Mouse (Mus musculus): ENCODE measurements around the gene Camta2. TPM values are rescaled to one million over a fixed set of nuclear protein-coding genes. Genes with fewer than 3 reads are reported as not detected.

Gene Camta2
- total RNA-seq, 2 experiments from 2014 or later: 21.2 to 25.5 TPM

DNA sequence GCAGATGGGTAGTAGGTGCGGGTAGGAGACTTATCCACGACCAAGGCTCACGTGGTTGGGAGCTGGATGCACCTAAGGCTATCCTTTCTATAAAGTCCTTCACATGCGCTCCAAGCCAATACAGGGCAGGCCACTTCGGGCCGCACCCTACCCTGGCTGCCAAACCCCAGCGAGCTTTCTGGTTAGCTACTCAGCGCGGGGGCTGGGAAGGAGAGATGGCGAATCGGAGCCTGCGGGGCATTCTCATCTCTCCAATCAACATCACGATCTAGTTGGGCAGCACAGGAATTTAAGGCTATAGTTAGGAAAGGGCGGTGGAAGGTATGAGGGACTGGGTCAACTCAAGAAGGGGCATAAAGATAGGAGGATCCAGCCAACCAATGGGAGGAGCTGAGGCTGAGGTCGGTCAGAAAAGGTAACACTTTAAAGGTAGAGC is 19.6 kb downstream of the Camta2 start:
- peak; percentile 85 for DNase-seq
- intact Hi-C loops (cut with DNase I; ENCODE audit: low total_unique reads): no loop called here

DNA sequence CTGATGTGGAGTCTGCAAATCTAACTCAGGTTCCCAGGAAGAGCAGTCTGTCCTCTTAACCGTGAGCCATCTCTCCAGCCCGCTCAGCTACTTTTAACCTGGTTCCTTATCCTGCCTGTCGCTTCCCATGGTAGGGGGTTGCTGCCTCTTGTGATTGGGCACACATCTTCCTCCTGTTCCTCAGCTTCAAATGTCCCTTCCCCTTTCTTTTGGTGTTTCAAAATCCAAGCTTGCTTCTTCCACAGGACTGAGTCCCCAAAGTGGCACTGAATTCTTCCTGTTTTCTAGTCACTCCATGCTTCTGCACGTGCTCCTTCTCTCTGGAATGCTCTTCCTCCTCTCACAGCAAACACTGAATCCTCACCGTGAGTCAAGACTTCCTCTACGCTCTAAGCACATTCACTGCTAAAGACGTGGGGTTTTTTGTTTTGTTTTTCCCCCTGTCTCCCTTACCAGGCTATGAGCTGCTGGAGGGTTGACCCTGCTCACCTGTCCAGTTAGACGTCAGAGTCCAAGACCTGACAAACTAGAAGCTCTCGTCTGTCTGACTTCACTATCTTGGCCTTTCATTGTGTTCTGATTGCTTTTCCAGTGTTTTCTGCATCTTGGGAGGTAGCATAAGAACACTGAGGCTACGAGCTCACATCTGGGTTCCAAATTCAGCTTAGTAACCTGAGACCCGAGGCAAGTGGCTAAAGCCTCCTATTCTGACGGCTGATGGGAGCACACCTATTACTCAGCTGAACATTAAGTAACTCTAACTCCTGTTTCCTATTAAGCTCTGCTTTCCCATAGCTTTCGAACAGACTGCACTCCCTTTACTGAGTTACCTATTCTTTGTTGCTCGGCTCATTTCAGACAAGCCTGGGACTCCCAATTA is 20.4 kb downstream of the Camta2 start:
- no peak for DNase-seq
- intact Hi-C loops (cut with DNase I; ENCODE audit: low total_unique reads): no loop called here

DNA sequence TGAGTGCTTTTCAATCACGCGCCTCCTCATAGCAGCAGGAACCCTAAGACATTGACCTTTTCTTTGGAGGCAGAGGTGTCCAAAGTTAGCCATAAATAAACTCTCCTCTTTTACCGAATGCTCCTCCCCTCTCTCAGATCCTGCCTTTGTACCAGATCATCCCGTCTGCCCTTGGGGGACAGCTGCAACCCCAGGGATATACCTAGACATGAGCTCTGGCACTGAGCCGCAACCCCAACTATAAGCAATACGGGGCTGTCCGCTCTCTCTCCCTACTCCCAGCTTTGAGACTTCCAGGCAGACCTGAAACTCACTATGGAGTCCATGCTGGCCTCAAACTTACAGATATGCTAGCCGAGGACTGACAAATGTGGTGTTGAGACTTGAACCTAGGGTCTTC is 21.2 kb downstream of the Camta2 start:
- DNase-seq: no peak
- intact Hi-C loops (cut with DNase I; ENCODE audit: low total_unique reads): no loop called here

DNA sequence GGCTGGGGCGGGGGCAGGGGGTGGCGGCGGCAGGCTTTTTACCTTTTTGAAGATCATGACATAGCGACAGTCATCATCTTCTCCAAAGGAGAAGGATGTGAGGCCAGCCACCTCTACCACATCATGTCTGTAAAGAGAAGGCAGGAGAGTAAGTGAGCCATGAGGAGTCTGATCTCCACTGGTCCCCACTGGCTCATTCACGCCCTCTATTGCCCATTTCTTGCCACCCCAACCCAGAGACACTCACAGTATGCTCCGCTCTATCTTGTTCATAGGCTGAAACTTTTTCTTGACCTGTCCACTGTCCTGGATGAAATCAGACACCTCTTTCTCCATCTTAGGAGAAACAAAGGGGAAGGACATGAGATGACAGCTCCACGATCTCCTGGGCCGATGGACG is 23.2 kb downstream of the Camta2 start:
- no peak for DNase-seq
- intact Hi-C loops (cut with DNase I; ENCODE audit: low total_unique reads): no loop called here

DNA sequence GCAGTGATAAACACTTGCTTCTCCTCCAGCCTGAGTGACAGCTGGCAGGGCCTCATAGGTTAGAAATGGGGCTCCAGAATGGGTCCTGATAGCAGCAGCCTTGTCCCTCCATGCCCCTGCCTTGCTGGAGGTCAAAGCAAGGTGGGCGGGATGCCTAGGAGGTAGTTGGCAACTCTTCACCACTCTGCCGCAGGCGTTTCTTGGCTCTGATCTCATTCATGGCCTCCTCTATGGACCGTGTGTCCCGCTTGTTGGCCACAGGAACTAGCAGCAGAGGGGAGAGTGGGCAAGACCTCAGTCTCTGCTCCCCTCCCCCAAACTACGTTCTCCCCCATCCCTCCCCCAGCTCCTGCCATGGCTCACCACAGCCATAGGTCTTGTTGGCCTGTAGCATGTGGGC is 23.9 kb downstream of the Camta2 start:
- DNase-seq: no peak
- intact Hi-C loops (cut with DNase I; ENCODE audit: low total_unique reads): no loop called here

DNA sequence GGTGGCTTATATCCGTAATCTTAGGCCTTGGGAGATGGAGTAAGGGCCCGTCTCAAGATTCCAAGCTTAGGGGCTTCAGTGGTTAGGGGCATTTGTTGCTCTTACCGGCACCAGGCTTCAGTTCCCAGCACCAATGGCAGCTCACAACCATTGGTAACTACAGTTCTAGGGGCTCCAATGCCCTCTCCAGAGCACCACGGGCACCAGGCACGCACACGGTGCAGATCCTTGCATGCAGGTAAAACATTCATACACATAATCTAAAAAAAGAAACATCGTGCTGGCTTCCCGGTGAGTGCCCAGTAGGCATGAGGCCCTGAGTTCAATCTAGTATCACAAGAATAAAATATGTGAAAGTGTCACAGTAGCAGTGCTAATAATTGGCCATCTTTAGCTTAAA is 24.8 kb downstream of the Camta2 start:
- no peak for DNase-seq
- intact Hi-C loops (cut with DNase I; ENCODE audit: low total_unique reads): no loop called here

DNA sequence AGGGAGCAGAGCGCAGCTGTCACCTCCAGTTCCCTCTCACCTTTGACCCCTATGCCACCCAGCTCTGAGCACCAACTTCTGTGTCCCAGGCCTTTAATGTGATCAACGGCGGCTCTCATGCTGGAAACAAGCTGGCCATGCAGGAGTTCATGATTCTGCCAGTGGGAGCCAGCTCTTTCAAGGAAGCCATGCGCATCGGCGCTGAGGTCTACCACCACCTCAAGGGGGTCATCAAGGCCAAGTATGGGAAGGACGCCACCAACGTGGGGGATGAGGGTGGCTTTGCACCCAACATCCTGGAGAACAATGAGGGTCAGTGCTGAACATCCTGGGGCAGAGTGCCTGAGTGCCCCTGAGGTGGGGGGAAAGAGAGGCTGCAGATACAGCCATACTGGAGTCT is 27.3 kb downstream of the Camta2 start:
- no peak for DNase-seq
- intact Hi-C loops (cut with DNase I; ENCODE audit: low total_unique reads): no loop called here

DNA sequence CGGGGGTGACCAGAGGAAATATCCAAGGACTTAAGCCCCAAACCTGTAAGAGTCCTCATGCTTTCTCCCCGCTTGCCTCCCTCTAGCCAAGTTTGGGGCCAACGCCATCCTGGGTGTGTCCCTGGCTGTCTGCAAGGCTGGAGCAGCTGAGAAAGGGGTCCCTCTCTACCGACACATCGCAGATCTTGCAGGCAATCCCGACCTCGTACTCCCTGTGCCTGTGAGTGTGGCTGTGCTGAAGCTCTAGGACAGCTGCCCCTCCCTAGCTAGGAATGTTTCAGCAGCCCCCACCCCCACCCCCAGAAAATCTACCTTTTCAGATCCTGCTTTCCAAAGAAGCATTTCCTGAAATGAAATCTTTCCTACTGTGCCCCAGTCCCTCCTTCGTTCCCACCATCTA is 29.0 kb downstream of the Camta2 start:
- intact Hi-C loops (cut with DNase I; ENCODE audit: low total_unique reads): no loop called here
- no peak for DNase-seq

DNA sequence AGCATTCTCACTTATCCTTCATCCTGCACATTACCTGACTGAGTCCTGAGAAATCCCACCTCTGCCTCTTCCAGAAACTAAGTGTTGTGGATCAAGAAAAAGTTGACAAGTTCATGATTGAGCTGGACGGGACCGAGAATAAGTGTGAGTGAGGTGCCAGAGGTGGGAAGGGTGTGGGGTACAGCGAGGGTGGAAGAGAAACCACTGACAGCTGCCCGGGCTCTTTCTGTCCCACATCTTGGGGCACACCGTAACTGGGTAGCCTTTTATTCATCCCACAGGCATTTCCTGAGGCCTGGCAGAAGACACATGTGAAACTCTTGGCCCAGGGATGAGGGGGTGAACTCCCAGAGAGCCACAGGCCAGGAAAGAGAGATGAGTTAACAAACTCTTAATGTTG is 29.4 kb downstream of the Camta2 start:
- intact Hi-C loops (cut with DNase I; ENCODE audit: low total_unique reads): no loop called here
- DNase-seq: no peak

DNA sequence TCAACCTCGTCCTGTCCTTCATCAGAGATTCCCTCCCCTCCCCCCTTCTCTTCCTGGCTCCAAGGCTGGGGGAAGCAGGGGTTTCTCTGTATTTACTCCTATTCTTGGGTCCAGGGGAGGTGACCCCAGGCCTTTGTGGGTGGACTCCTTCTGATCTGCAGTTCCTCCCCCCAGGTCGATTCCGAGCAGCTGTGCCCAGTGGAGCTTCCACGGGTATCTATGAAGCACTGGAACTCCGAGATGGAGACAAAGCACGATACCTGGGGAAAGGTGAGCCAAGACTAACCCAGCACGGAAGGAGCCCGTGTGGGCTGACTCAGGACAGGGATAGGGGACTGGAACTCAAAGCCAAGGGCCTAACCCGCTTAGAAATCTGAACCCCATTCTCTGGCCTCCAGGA is 29.9 kb downstream of the Camta2 start:
- DNase-seq: no peak

DNA sequence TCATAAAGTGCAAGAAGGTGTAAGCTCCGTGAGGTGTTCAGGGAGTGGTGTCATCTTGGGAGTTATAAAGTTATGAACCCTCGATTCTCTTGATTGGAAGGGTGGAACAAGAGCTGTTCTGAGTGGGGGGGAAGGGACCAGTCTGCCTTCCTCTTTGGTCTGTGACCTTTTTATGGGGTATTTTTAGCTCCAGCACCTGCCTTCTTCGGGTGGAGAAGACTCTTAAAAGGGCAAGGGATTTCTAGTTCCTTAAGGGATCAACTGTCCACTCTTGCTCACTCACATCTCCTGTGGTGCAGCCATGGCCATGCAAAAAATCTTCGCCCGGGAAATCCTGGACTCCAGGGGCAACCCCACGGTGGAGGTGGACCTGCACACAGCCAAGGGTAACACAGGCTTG is 30.3 kb downstream of the Camta2 start:
- intact Hi-C loops (cut with DNase I; ENCODE audit: low total_unique reads): no loop called here
- no peak for DNase-seq

More for the DNA sequence above, 29.9 kb downstream of the Camta2 start:
- intact Hi-C loops (cut with DNase I; ENCODE audit: low total_unique reads): no loop called here

DNA sequence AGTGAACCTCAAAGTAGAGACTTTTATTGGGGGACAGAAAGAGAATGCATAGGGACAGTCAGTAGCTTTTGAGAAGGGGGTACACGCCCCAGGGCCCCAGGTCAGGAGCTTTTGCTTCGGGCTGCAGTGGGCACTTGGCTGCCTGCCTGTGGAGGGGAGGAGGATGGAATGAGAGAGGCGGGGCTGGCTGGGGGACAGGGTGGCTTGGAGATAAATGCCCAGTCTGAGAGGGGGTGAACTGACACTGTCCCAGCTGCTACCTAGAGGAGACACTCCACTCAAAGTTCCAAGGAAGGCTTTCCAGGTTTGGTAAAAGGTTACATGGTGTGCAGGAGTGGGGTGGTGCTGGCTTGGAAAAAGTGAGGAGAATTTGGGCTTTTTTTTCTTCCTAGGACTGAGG is 30.9 kb downstream of the Camta2 start, which contains the start of gene Eno3:
Gene Eno3 (plus strand): TSS at position 239 of the 400 bp plus-strand sequence.
- peak; percentile 80 for DNase-seq
- intact Hi-C loops (cut with DNase I; ENCODE audit: low total_unique reads): no loop called here

DNA sequence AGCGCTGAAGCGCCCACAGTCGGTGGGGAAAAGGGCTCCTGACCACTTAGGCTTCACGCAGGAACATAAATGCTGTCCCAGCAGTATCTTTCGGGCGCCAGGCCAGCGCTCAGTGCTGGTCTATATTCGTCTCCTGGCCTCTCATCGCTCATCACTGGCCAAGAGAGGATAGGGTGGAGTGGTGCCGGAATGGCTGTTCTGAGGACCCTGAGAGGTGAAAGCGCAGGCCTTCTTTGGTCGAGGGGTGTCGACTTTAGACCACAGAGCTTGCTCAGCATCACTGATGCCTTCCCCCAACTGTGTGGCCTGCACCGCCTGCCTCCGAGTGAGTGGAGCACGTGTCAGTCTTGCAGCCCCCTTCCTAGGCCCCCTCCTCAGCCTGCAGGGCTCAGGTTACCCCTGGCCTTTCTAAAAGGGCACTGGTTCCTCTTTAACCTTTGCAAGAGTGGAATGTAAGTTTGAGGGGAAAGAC is 31.4 kb downstream of the Camta2 start:
- intact Hi-C loops (cut with DNase I; ENCODE audit: low total_unique reads): no loop called here
- DNase-seq: peak; percentile 85

DNA sequence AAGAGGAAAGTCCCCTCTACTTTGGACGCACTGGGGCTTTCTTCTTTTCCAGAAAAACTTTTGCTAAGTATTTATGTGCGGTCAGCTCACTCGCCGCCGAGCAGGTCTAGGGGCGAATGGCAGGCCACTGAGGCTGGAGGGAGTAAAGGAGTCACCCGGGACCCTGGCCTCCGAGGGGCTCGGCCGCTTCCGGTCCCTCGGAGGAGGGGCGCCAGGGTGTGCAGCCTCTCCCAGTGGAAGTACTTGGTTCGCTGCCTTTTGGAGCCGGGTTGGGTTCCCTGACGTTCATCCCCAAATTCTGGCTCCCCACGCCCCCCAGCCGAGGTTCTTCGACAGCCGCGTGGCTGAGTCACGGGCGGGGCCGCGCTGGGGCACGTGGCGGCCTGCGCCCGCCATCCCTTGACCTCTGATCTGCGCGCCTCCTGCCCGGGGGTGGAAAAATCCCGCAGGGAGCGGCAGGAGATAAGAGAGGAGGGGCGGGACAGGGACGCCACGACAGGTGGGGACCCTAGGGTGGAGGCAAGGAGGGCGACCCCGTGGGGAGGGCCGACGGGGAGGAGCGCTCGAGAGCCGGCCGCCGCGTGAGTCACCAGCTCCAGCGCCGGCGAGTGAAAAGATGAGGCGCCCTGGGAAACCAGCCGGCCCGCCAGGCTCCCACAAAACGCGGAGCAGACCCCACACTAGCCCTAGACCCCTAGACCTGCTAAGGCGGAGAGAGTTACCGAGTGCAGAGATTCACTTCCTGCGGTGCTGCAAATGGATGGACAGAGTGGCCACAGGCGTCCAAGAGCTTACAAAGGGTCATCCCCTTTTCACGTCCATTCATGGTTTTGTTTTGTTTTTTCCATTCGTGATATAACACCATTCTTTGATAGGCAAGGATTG is 32.1 kb downstream of the Camta2 start:
- peak; percentile 84 for DNase-seq
- intact Hi-C loops (cut with DNase I; ENCODE audit: low total_unique reads): no loop called here

DNA sequence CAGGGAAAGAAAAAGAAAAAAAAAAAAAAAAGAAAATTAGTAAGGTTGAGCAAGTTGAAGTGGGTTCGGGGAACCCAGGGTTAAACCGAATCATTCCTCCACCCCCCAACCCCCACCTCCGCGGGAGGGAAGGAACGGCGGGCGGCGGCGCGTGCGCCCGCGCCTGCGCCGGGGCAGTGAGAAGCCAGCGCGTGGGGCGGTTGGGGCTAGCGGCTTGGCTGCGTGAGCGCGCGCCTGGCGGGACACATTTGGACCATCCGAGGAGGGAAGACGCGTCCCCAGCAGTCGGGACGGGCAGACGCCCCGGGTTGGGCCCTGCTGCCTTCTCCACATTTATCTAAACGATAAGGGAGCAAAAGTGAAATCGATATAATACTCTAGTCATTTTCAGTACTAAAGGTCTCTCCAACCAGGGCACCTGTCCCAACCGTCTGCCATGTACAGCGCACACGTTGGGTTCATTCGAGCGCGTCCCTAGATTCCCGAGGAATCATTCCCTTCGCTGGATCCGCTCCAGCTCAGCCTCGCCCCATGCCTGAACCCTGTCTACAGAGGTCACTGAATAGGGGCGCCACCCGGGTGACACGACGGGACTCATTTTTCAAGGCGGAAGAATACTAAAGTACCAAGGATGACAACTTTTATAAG is 32.9 kb downstream of the Camta2 start:
- intact Hi-C loops (cut with DNase I; ENCODE audit: low total_unique reads): no loop called here
- peak; percentile 92 for DNase-seq

DNA sequence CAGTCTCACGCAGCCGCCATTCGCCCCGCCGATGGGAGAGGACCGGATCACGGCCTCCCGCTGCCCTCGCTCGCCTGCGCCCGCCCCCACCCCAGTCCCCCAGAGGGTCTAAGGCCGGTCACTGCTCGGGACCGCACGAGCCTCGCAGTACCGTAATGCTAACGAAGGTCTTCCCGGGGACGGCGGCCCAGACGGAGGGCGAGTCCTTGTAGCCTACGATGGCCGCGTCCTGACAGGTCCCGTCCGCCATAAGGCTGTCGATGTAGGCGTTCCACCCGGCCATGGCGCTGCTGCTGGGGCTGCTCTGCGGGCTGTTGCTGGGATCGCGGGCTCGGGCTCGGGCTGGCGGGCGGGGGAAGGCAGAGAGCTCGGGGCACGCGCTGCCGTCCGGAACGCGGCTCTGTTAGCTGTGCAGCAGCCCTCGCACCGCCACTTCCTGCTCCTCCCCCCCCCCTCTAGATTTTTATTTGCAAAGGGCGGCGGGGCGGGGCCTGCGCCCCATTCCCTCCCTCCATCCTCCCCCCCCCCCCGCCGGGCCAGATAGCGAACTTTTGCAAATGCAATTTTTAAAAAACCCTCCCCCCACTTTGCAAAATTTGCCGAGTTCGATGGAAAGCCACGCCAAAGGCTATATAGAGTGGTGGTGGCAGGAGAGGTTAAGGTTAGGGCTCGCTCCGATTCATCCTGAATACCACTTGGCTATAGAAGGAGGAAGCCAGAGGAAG is 33.5 kb downstream of the Camta2 start, which contains the start of gene Pfn1:
Gene Pfn1 (minus strand): TSS at position 447 of the 725 bp plus-strand sequence.
- peak; percentile 84 for DNase-seq
- intact Hi-C loops (cut with DNase I; ENCODE audit: low total_unique reads): no loop called here

DNA sequence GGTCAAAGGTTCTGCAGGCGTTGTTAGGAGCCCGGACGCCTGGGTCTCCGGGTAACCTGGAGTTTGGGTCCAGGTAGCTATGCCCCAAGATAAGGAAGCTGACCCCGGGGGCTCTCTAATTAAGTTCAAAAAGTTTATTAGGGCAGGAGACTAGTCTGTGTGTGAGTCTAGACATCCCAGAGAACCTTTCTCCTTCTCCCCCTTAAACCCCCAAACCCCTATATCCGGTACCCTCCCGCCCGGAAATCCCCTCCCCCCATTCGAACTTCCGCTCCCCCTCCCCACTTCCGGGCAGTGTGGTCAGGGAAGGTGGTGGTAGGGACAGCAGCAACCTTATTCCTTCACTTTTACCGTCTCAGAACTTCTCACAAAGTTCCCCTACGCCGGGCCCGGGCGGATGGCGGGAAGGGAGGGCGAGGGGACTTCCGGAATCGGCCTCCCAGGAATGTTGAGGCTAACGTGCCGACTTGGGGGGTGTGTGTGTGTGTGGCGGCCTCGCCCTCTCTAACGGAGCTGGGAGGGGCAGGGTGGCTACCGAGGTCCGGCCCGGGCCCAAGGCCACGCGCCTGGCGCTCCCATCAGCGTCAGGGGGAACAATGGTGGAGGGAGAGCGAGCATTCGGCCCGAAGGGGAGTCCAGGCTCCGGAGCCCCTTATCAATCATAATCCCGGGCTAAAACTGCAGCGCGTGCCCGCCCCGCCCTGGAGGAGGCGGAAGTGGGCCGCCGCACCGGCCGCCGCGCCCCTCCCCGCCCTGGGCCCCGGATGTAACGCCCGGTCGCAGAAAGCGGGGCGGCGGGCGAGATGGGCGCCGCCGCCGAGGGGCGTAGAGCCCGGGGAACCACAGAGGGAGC is 34.3 kb downstream of the Camta2 start:
- DNase-seq: peak; percentile 70
- intact Hi-C loops (cut with DNase I; ENCODE audit: low total_unique reads): no loop called here

DNA sequence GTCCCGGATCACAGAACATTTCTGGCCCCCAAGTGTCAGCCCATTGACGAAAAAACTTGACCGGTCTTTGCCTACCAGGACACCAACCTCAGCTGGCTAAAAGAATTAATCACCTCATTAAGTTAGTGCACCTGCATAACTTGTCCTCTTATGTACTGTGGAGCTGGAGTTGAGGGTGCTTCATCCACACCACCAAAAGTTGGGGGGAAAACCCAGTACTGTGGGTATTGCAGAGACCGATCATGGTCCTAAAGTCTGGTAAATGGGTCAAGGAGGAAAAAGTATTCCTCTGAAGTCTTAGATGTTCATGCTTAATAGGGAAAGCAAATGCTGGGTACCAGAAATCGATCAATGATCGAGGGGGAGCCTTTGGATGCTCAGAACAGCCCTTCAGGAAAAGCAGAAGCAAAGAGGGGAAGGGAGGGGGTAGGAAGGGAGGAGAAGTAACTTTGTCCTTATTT is 35.0 kb downstream of the Camta2 start:
- intact Hi-C loops (cut with DNase I; ENCODE audit: low total_unique reads): no loop called here

More for the DNA sequence above, 35.0 kb downstream of the Camta2 start:
- no peak for DNase-seq
